Mouse (Mus musculus) kidney, adult 18-20 months (tissue): ENCODE measurements around the gene Fancm.
"Not testable (repeated sequence)": the region's sequence is repeated elsewhere in the genome, so short reads cannot be mapped to it uniquely, and the experiment has no call there.

Source experiments
- DNase-seq: peaks from one replicate; pipeline ENCODE4 v3.0.0; 2021

Gene Fancm

DNA sequence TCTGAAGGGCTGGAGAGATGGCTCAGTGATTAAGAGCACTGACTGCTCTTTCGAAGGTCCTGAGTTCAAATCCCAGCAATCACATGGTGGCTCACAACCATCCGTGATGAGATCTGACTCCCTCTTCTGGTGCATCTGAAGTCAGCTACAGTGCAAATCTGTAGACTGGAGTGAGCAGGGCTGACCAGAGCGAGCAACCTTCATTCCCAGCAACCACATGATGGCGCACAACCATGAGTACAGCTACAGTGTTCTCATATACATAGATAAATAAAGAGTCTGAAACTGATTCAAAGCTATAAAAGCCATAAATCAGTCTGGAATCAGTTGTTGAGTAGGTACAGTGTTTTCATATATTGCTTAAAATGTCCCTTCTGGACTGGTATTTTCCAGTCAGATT is 60.7 kb downstream of the Fancm start:
- not testable (repeated sequence) for DNase-seq

DNA sequence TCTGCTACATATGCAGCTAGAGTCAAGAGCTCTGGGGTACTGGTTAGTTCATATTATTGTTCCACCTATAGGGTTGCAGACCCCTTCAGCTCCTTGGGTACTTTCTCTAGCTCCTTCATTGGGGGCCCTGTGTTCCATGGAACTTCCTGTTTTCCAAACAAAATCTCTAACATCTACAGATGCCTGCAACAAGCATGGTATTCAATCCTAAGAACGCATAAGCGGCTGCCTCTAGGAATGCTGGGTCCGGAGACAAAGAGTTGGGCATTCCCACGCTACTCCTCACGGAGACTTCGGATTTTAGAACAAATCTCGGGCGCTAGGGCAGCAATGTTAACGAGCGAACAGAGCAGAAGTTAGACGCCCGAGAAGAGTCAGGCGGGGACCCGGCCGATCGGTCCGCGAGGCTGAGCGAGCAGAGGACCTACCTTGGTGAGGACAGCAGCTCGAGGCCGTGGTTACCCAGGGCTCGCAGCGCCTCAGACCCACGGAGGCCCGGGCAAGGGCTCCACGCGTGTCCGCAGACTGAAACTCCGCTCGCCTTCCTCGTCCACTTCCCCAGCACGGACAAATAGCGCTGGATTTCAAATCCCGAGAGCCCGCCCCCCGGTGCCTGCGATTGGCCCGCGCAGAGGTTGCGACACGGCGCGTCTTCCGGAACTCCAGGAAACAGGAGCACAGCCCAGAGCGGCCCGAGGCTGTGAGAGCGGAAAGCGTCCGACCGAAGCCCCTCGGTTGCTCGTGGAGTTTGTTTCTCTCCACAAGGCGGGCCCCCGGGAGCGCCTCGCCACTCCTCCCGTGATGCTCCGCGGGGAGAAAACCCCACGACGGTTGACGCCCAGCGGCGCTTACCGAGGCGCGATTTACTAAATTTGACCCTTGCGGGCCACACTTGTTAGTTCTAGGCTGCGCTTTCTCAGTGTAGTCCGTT is 96.9 kb downstream of the Fancm start, which contains the start of gene Mis18bp1:
Gene Mis18bp1 (minus strand): TSS at position 584 of the 931 bp plus-strand sequence.
- DNase-seq: peak; percentile 94

DNA sequence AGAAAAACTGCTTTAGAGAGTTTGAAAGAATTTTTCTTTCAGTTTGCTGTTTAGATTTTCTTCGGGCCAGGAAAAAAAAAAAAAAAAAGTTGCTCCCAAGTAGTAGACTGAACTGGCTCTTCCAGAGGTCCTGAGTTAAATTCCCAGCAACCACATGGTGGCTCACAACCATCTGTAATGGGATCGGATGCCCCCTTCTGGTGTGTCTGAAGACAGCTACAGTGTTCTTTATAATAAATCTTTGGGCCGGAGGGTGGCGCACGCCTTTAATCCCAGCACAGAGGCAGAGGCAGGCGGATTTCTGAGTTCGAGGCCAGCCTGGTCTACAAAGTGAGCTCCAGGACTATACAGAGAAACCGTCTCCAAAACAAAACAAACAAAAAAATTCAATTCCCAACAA is 97.6 kb downstream of the Fancm start:
- DNase-seq: peak; percentile 67

DNA sequence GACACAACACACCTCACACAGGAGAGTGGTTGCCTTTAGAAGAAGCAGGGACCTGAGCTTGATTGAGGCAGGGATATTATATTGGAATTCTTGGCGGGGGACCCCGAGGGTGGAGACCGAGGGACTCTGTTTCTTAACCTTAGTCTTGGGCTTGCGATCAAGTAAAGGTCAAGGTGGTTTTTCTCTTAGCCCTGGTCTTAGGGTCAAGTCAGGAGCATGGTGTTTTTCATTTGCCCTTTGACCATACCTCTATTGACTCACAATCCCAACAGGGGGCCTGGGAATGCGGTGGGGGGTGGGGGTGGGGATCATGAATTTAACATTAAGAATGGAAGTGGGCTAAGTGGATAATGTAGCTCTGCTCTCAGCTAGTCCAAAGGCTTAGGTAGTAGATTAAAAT is 98.3 kb downstream of the Fancm start:
- no peak for DNase-seq
